Mouse (Mus musculus): ENCODE results near the gene Hapln4.

DNA sequence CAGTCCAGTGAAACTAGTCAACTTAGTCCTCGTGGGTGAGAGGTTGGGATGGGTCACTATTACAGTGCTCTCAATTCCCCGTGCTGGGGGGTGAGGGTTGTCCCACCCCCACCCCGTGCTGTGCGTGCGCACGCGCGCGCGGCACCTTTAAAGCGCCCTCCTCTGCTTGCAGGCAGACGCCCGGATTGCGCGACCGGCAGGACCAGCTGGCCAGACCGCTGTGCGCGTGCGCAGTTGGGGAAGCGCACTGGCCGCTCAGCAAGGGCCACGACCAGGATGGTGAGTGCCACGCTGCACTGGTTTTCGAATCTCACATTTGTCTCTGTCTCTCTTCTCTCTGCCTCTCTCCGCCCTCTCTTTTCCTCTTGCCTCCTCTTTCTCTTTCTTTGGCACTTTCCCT, at the start of gene Hapln4:
- no peak for TF ChIP-seq CTCF (IDR thresholded peaks at IDR 0.05; ENCODE audit: borderline replicate concordance, insufficient read depth, low read length)
- TF ChIP-seq POLR2A (IDR thresholded peaks at IDR 0.05; ENCODE audit: low read depth, low read length): peak; percentile 26; the same call in 1 of the 2 replicates
